In the genomic region with DNA sequence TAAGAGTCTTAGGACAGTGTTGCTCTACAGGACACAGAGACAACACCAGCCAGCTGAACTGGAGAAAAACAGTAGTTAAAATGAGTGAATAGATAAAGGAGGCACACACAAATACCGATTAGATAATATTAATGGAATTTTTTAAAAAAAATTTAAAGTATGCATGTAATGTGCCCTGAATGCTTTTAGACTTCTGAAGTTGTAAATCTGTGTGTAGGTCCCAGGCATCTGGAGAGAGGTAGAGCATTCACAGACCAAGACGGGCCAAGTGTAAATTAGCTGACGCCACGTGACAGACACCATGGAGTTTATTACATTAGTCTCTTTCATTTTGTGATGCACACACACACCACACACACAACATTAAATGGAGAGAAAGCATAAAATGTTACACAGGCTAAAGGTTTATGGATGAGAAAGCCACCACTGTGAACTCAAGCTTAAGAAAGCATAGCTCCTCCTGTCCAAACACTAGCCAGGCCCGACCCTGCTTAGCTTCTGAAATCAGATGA, we compare ENCODE assay signal across 21 mouse cellular contexts. TPM values are rescaled to one million over a fixed set of nuclear protein-coding genes. Genes with fewer than 3 reads are reported as not detected.
DNase-seq lines count a peak whose midpoint lies in the region; ATAC-seq and TF ChIP-seq lines count a peak whose summit lies in the region.
"Had no signal": no experiment of that assay in that cellular context is flagged by ENCODE, and none has a peak within 500 bp of the region (broad histone marks: within the 10 kb centered on the region; RNA-seq: fewer than 3 reads in every experiment).

No protein-coding gene starts in this region.

- no peak for ATAC-seq in kidney, embryonic 15.5 days (replicated peaks; ENCODE audit: low FRiP score)
- no peak for ATAC-seq in midbrain, embryonic 11.5 days (ENCODE audit: low FRiP score)

- H3K9me3 ChIP-seq in kidney, embryonic 15.5 days (replicated peaks) = no peaks in the 10 kb centered on the region
- H3K9me3 ChIP-seq in midbrain, embryonic 11.5 days (ENCODE audit: control insufficient read depth, low read length) = no peaks in the 10 kb centered on the region
- H3K9me3 ChIP-seq in midbrain, embryonic 10.5 days (replicated peaks) = no peaks in the 10 kb centered on the region
- H3K9me3 ChIP-seq: hindbrain, embryonic 10.5 days; neural tube, embryonic 13.5 days had no signal

- no peaks in the 10 kb centered on the region for H3K27me3 ChIP-seq in kidney, embryonic 15.5 days
- H3K27me3 ChIP-seq in midbrain, embryonic 11.5 days (ENCODE audit: control insufficient read depth, insufficient read depth, low read length) = no peaks in the 10 kb centered on the region
- H3K27me3 ChIP-seq in midbrain, embryonic 10.5 days (ENCODE audit: low read depth, poor library complexity, severe bottlenecking) = no peaks in the 10 kb centered on the region
- H3K27me3 ChIP-seq: neural tube, embryonic 13.5 days had no signal

- no peak overlapping the region for H3K4me2 ChIP-seq in kidney, embryonic 15.5 days
- no peak overlapping the region for H3K4me2 ChIP-seq in midbrain, embryonic 11.5 days
- H3K4me2 ChIP-seq: neural tube, embryonic 13.5 days had no signal

- H3K27ac ChIP-seq in gastrocnemius, adult 2 months = peak overlapping the region; percentile 55
- H3K27ac ChIP-seq in kidney, embryonic 15.5 days = peak overlapping the region; percentile 78
- H3K27ac ChIP-seq in midbrain, embryonic 11.5 days (ENCODE audit: low read depth, low read length) = no peak overlapping the region
- H3K27ac ChIP-seq in midbrain, embryonic 10.5 days (replicated peaks) = no peak overlapping the region
- H3K27ac ChIP-seq: hindbrain, embryonic 10.5 days; neural tube, embryonic 13.5 days had no signal

- intact Hi-C loops in gastrocnemius, adult 2 months (cut with DNase I) = no loop called here
- intact Hi-C loops in gastrocnemius, postnatal 36 days (cut with DNase I) = no loop called here

- no peak for TF ChIP-seq CTCF in gastrocnemius, adult 2 months (IDR thresholded peaks at IDR 0.05)

- WGBS in kidney, embryonic 15.5 days = 42% methylated on average over 5 of the region's 5 CpGs
- WGBS in midbrain, embryonic 11.5 days = 82% methylated on average over 5 of the region's 5 CpGs
- WGBS in midbrain, embryonic 10.5 days = 78% methylated on average over 5 of the region's 5 CpGs

- no peak for DNase-seq in gastrocnemius, adult 2 months
- no peak for DNase-seq in gastrocnemius, postnatal 36 days
- DNase-seq in kidney, adult 11 months = no peak
- DNase-seq in midbrain, embryonic 11.5 days (ENCODE audit: low spot score, missing footprints) = peak; percentile 81
- no peak for DNase-seq in midbrain, embryonic 10.5 days (ENCODE audit: low spot score)
- peak; percentile 27 for DNase-seq in yolk sac, embryonic 10.5 days (ENCODE audit: low spot score)
- no peak for DNase-seq in spleen, postnatal 10 days (ENCODE audit: low spot score in 2 of 2)
- DNase-seq: adrenal gland, postnatal 14 days; cerebellum, postnatal 10 days; kidney, adult 8-10 months; left cerebral cortex, postnatal 4 days; thymus, postnatal 4 days had no signal

- no peak overlapping the region for H3K9ac ChIP-seq in kidney, embryonic 15.5 days
- H3K9ac ChIP-seq in midbrain, embryonic 11.5 days (ENCODE audit: low read length) = no peak overlapping the region
- H3K9ac ChIP-seq: neural tube, embryonic 13.5 days had no signal

- H3K36me3 ChIP-seq in kidney, embryonic 15.5 days = no peaks in the 10 kb centered on the region
- H3K36me3 ChIP-seq in midbrain, embryonic 11.5 days (ENCODE audit: control insufficient read depth, insufficient read depth, low read length) = no peaks in the 10 kb centered on the region
- no peaks in the 10 kb centered on the region for H3K36me3 ChIP-seq in midbrain, embryonic 10.5 days
- H3K36me3 ChIP-seq: hindbrain, embryonic 10.5 days; neural tube, embryonic 13.5 days had no signal

- H3K4me1 ChIP-seq in kidney, embryonic 15.5 days = peaks cover 22% of the 10 kb centered on the region
- no peaks in the 10 kb centered on the region for H3K4me1 ChIP-seq in midbrain, embryonic 11.5 days (ENCODE audit: control insufficient read depth, insufficient read depth, low read length)
- no peaks in the 10 kb centered on the region for H3K4me1 ChIP-seq in midbrain, embryonic 10.5 days
- H3K4me1 ChIP-seq: hindbrain, embryonic 10.5 days; neural tube, embryonic 13.5 days had no signal

- H3K4me3 ChIP-seq in gastrocnemius, adult 2 months = no peak overlapping the region
- no peak overlapping the region for H3K4me3 ChIP-seq in kidney, embryonic 15.5 days (replicated peaks)
- H3K4me3 ChIP-seq in midbrain, embryonic 11.5 days (ENCODE audit: low read depth, low read length) = no peak overlapping the region
- H3K4me3 ChIP-seq in midbrain, embryonic 10.5 days = no peak overlapping the region
- H3K4me3 ChIP-seq: hindbrain, embryonic 10.5 days; neural tube, embryonic 13.5 days had no signal

RNA-seq across cellular contexts. Expression of gene Gm10974, which starts 4.3 kb away (rescaled TPM):
- total RNA-seq in gastrocnemius, adult 2 months (2021) = not detected
- not detected for total RNA-seq in gastrocnemius, postnatal 36 days (2021)
- polyA plus RNA-seq in kidney, embryonic 15.5 days (2015; fragmentation: Nextera tagmentation; extraction: Ambion mirVana) = not detected in 2 replicates
- not detected in 2 replicates for polyA plus RNA-seq in midbrain, embryonic 11.5 days (2014; fragmentation: Nextera tagmentation; extraction: Ambion mirVana)
- polyA plus RNA-seq in midbrain, embryonic 10.5 days (2016; fragmentation: Nextera tagmentation; extraction: Ambion mirVana) = not detected in 2 replicates
- total RNA-seq: adrenal gland, postnatal 14 days; gastrocnemius, postnatal 4 days; layer of hippocampus, postnatal 14 days; left cerebral cortex, postnatal 4 days; megakaryocyte progenitor cell, adult 5-6 weeks; midbrain, postnatal 0 days had no signal
- polyA plus RNA-seq: frontal cortex, adult 2 months; hindbrain, embryonic 10.5 days; midbrain, postnatal 0 days; neural tube, embryonic 13.5 days; testis, adult 2 months had no signal

RNA-seq across cellular contexts. Expression of gene Lrrk1, which starts 18.2 kb away (rescaled TPM):
- 1 to 10 TPM; 3.0 to 6.4 TPM for total RNA-seq in gastrocnemius, adult 2 months (2021)
- total RNA-seq in gastrocnemius, postnatal 36 days (2021) = 1 to 10 TPM; 3.3 to 4.9 TPM
- polyA plus RNA-seq in kidney, embryonic 15.5 days (2015; fragmentation: Nextera tagmentation; extraction: Ambion mirVana) = 15.2 and 17.2 TPM in 2 replicates
- 2.5 and 2.9 TPM in 2 replicates for polyA plus RNA-seq in midbrain, embryonic 11.5 days (2014; fragmentation: Nextera tagmentation; extraction: Ambion mirVana)
- polyA plus RNA-seq in midbrain, embryonic 10.5 days (2016; fragmentation: Nextera tagmentation; extraction: Ambion mirVana) = 4.6 and 6.0 TPM in 2 replicates

RNA-seq across cellular contexts. Expression of gene Aldh1a3, which starts 57.3 kb away (rescaled TPM):
- total RNA-seq in gastrocnemius, adult 2 months (2021) = 1 to 10 TPM; 2.0 to 2.5 TPM
- total RNA-seq in gastrocnemius, postnatal 36 days (2021) = 1 to 10 TPM in 1 of 2 experiments, under 1 TPM in 1; 0.74 to 1.4 TPM
- 38.0 and 41.0 TPM in 2 replicates for polyA plus RNA-seq in kidney, embryonic 15.5 days (2015; fragmentation: Nextera tagmentation; extraction: Ambion mirVana)
- polyA plus RNA-seq in midbrain, embryonic 11.5 days (2014; fragmentation: Nextera tagmentation; extraction: Ambion mirVana) = 0.41 and 0.72 TPM in 2 replicates
- 0.94 and 9.2 TPM in 2 replicates for polyA plus RNA-seq in midbrain, embryonic 10.5 days (2016; fragmentation: Nextera tagmentation; extraction: Ambion mirVana)

Comparison
In these comparisons a context has a peak if more than half of its experiments do, and no peak if none do; other contexts are left out.
1. DNase-seq: peak in midbrain, embryonic 11.5 days (single experiment) and yolk sac, embryonic 10.5 days (single experiment); none in gastrocnemius, adult 2 months (single experiment), gastrocnemius, postnatal 36 days (0 of 2), kidney, adult 11 months (single experiment), midbrain, embryonic 10.5 days (single experiment) and spleen, postnatal 10 days (0 of 2).
2. H3K27ac ChIP-seq: peak in gastrocnemius, adult 2 months (single experiment) and kidney, embryonic 15.5 days (single experiment); none in midbrain, embryonic 11.5 days (single experiment) and midbrain, embryonic 10.5 days (single experiment).